Mouse (Mus musculus) adrenal gland, postnatal 36 days (tissue): ENCODE measurements around the gene Pde6b. TPM values are rescaled to one million over a fixed set of nuclear protein-coding genes. Genes with fewer than 3 reads are reported as not detected.

ENCODE experiments used
- DNase-seq, 2 experiments: peaks; one replicate each; pipeline ENCODE4 v3.0.0; 2021; ENCODE audit warnings: mixed read lengths in 1 of 2
- long read RNA-seq, 2 experiments: library from polyadenylated mRNA; stranded (forward); transcript quantifications; one replicate each; pipeline ENCODE4 v2.0.0; 2021; ENCODE audit warnings: borderline sequencing depth in 2 of 2
- total RNA-seq, 2 experiments: library from RNA; stranded (reverse); gene quantifications; 2 replicates each; pipeline ENCODE4 v1.2.3; 2021

Gene Pde6b
- not detected for total RNA-seq
- long read RNA-seq, experiment 1 = 0 reads
- long read RNA-seq, experiment 2 = 0 reads

- DNase-seq = no peak
These were observed at the start of gene Pde6b for GRCm38 (mm10) chr5:108388201-108388600. Pde6b (plus strand) TSS chr5:108388391.

DNA sequence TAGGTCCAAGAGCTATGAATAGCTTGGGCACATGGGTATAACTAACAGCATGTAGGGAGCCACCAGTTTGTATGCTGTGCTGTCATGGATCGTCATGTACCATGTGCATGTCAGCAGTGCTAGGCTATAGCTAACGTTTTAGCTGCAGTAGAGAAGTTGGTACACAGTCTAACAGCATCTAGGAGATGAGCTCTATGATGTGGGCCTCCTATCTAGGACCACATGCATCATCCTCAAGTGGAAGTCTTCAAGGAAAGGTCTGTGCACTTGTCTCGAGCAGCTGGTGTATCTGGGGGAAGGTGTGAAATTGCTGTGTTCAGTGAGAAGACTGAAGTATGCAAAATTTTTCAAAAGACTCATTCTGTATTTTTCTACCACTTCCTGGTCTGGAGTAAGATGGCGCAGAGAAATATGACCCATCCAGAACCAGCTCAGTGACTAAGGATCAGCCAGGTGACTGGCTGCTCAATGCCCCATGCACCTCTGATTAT, 44.5 kb upstream of the Pde6b start:
- DNase-seq = no peak

DNA sequence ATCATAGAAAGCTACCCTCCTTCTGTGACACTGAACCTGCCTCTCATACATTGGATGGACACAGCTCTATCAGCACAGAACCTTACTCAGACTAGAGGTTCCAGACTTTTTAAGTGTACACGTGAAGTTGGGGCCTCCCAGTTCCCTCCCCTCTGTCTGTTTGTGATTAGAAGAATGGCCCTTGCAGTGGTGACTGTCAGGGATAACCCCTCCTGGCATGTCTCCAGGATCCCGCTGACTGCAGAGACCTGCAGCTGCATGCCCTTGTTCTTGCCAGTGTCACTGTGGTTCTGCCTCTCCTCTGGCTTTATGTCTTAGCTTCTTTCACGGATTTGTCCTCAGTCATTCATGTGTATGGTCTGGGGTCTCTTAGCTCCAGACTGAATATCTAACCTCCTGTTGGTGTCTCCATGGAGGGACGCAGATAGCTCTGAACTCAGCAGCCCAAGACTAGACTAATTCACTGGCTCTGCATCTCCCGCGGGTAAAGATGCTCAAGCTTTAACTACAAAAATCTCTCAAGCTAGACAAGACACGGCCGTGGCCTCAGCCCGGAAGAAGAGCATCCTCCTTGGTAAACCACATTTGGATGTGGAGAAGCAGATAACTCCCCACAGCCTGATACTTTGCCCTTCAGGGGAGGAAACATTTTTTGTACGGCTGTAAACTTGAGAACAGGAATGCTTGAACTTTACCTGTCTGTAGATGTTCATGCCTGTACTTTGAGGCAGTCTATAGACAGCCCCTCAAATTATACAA, 42.7 kb upstream of the Pde6b start:
- no peak for DNase-seq

- no peak for DNase-seq
These were observed 40.3 kb upstream of the Pde6b start for GRCm38 (mm10) chr5:108347843-108348242.

GRCm38 (mm10) chr5:108349511-108350148, 38.6 kb upstream of the Pde6b start:
- DNase-seq = no peak

DNA sequence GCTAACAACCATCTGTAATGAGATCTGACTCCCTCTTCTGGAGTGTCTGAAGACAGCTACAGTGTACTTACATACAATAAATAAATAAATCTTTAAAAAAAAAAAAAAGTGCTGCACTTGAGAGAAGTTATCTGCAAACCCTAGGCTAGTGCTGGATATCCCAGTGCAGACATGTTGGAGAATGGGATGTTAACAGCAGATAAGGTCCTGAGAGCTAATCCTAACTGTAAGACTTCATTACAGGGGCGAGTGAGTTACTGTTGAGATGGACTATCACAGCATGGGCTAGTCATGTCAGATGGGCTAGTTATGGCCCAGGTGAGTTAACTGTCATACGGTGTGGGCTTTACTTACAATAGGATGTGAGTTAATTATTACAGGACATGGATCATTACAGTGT, 34.1 kb upstream of the Pde6b start:
- DNase-seq = no peak

GRCm38 (mm10) chr5:108357862-108358261, 30.3 kb upstream of the Pde6b start:
- DNase-seq = no peak

- DNase-seq = no peak
These were observed 28.7 kb upstream of the Pde6b start for GRCm38 (mm10) chr5:108359491-108359890.

DNA sequence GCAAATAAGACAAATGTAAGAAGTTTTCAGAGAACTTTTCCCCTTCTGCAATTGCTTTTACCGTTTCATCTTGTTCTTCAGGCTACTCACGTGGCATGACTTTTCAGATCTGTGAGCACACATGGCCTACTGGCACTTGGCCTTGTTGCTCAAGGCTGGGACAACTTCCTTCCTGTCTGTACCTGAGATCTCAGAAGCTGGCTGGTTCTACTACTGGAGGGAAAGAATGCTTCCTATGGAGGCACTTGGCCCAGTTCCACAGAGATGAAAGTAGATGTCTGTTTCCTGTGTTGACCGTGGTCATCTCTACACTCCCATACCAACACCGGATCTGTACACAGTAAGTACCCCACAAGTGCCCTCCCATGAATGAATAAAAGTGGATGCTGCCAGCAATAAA, 28.0 kb upstream of the Pde6b start:
- no peak for DNase-seq

GRCm38 (mm10) chr5:108362330-108362729, 25.9 kb upstream of the Pde6b start:
- DNase-seq = no peak

- peak in 1 of 2 experiments; percentile 25 for DNase-seq
These were observed 21.7 kb upstream of the Pde6b start for GRCm38 (mm10) chr5:108366328-108366983.

DNA sequence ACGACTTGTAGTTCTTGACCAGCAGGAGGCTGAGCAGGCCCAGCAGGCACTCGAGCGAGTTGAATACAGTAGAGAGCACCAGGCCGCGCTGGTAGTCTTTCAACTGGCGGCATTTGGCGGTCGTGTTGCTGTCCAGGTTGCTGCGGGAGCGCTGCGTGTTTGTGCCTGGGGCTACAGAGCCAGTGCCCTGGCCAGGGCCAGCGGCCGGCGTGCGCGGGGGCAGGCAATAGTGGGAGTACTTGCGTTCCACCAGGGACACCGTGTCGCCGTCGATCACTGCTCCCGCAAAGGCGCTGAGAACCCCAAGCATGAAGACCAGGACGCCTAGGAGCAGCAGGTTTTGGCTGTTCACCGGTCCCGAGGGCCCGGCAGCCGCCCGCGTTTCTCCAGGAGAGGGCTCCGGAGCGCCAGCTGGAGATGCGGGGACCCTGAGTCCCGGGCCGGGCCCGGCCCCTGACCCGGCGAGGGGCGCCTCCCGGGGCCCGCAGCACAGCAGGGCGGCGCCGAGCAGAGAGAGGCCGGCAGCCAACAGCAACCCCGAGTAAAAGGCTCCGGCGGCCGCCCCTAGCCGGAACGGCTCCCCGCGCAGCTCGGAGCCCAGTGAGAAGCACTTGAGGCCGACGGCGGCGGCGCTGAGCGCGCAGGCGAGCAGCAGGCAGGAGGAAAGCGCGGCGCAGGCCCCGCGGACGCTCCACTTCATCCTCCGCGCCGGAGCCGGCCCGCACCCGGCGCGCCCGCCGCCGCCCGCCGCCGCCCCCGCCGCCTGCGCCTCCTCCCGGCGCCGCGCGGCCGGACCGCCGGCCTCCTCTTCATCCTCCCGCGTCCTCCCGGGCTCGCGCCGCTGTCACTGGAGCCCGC, 21.0 kb upstream of the Pde6b start:
- peak; percentile 60 to 63 for DNase-seq

DNA sequence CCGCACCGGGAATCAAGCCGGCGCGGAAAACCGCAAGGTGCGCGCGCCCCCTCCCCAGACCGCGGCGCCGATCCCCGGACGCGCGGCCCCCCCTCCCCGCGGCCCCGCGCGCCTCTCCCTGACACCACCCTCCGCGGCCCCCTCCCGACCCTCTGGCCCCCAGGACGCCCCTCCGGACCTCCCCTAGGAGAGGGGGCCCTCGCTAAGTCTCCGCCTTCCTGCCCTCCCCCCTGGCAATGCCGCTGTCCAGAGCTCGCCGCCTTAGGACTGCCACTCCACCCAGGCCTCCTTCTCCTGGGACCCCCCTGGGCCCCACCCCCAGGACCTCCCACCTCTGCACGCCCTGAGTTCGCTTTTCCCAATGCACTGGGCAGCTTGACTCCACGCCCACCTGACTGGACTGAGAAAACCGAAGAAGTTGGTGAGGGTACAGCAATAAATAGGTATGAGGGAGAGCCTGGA, 20.3 kb upstream of the Pde6b start, which contains the start of gene Gm42517:
TSS of gene Gm42517 (minus strand) at position 52 of the 462 bp plus-strand sequence.
- peak in 1 of 2 experiments; percentile 23 for DNase-seq

- no peak for DNase-seq
These were observed 19.7 kb upstream of the Pde6b start for GRCm38 (mm10) chr5:108368446-108368845.

DNA sequence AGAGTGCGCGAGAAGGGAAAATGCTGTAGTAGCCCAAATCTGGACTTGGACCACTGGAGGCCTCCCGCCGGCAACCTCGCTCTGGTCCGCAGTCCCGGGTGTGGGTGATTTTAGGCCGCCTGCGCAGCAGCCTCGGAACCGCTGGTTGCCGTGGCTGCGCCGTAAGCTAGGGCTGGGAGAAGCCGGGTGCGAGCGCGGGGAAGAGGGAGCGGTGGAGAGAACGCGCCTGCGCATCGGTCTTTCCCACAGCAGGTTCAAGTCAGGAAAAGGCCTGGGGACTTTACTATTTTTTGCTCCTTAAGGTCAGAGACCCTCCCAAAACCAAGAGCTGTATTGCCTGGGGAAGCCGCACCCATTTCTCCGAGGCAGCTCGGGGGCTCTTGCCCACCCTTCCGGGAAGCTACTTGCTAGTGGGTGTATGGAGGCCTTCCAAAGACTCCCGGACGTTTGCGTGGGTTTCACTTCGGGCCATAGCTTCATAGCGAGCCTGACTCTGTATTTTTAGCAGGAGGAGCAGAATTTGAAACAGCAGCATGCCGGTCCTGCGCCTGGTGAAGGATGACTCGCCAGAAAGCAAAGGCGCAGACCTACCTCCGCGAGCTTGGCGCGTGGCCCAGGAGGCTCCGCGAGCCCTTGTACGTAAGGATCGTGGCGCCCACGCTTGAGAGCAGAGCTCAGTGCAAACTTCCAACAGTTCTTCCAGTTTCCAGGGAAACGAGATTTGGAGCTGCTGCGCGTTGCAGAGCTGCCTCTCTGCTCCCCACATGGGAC, 19.2 kb upstream of the Pde6b start:
- peak; percentile 66 to 72 for DNase-seq

- no peak for DNase-seq
These were observed 18.2 kb upstream of the Pde6b start for GRCm38 (mm10) chr5:108369964-108370363.

GRCm38 (mm10) chr5:108374079-108374478, 14.1 kb upstream of the Pde6b start:
- no peak for DNase-seq

- DNase-seq = no peak
These were observed 12.1 kb upstream of the Pde6b start for GRCm38 (mm10) chr5:108376059-108376458.

DNA sequence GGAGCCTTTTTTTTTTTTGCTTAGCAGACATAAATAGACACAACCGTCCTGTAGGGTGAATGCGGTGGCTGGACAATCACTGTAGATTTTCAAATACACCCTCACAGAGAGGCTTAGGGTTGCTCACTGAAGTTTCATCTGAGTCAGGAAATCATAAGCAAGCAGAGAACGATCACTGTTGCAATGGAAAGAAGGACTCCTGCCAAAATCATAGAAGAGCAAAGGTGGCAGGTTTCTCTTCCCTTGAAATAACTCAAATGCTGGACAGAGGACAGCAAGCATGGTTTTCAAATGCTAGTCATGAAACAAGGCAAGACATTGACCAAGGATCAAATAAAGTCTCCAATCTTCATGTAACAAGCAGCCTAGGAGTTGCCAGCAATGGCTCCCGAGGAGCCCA, 9.8 kb upstream of the Pde6b start:
- no peak for DNase-seq

- no peak for DNase-seq
These were observed 2.6 kb upstream of the Pde6b start for GRCm38 (mm10) chr5:108385632-108386031.

- DNase-seq = no peak
These were observed 1.7 kb upstream of the Pde6b start for GRCm38 (mm10) chr5:108386449-108386848.
